Mouse (Mus musculus): ENCODE results near the gene Mfsd6l.

GRCm38 (mm10) chr11:68559546-68559945 is 3.6 kb downstream of the Mfsd6l start:
- TF ChIP-seq GATA1 (IDR thresholded peaks at IDR 0.05; ENCODE audit: low read length) (no peak), TAL1 (IDR thresholded peaks at IDR 0.05; ENCODE audit: low read length) (no peak)

Measured in erythroblast, embryonic 14.5 days (primary cell).